Mouse (Mus musculus) embryonic facial prominence, embryonic 10.5 days (tissue): ENCODE measurements at regions not wholly inside any gene's neighbourhood (a gene's known extent, or its start where the extent isn't known, plus 50 kb on each side); places are given as distances from the start of the nearest gene placed in this dataset.
A peak's percentile ranks its signal among the peaks of the same experiment; 100 is the strongest.

ENCODE experiments used
- DNase-seq: peaks from one replicate; pipeline ENCODE4 v3.0.0-alpha.2; 2017; ENCODE audit warnings: low spot score
- H3K27ac ChIP-seq: fragments of 300-500 bp; sonication (generic); replicated peaks from 2 replicates; pipeline ENCODE4 v1.5.1; 2016; ENCODE audit warnings: mild to moderate bottlenecking
- H3K27me3 ChIP-seq: fragments of 300-500 bp; sonication (generic); replicated peaks from 2 replicates; pipeline ENCODE4 v1.6.1; 2016; ENCODE audit warnings: low read depth, mild to moderate bottlenecking; ENCODE audit not compliant: poor library complexity, severe bottlenecking
- H3K36me3 ChIP-seq: fragments of 300-500 bp; sonication (generic); replicated peaks from 2 replicates; pipeline ENCODE4 v1.6.1; 2016; ENCODE audit warnings: mild to moderate bottlenecking, moderate library complexity
- H3K4me1 ChIP-seq: fragments of 300-500 bp; sonication (generic); 2 replicates; pipeline ENCODE4 v1.6.1; 2016
- H3K4me3 ChIP-seq: fragments of 300-500 bp; sonication (generic); 2 replicates; pipeline ENCODE4 v1.5.1; 2016; ENCODE audit warnings: mild to moderate bottlenecking, moderate library complexity
- H3K9me3 ChIP-seq: fragments of 300-500 bp; sonication (generic); 2 replicates; pipeline ENCODE4 v1.6.1; 2016; ENCODE audit warnings: mild to moderate bottlenecking
- WGBS: fragments of 180-500 bp; shearing (Covaris S2); methylation state at CpG from one replicate; pipeline ENCODE4 v1.1.7; 2016; 5-methylcytosine and 5-hydroxymethylcytosine counted together

DNA sequence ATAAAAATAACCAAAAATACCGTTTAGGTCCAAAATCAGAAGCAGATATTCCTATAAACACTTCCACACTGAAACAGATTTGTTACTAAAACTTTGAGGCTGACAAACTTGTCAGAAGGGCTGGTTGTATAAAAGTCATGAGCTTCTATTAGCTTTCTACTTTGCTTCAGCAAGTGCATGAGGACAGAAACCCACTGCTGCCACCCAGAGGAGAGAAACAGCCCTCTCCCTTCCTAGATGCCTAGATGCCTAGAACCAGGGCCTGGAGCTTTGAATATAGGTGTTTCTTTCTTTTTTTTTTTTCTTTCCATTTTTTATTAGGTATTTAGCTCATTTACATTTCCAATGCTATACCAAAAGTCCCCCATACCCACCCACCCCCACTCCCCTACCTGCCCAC is 406.9 kb upstream of the Gpc5 start:
- no peak for DNase-seq
- Histone ChIP-seq H3K4me3 (no peak overlapping the region), H3K36me3 (no peaks in the 10 kb centered on the region), H3K4me1 (no peaks in the 10 kb centered on the region), H3K27me3 (no peaks in the 10 kb centered on the region), H3K9me3 (no peaks in the 10 kb centered on the region), H3K27ac (no peak overlapping the region)
- WGBS = 77% methylated on average over 1 of the region's 1 CpGs

DNA sequence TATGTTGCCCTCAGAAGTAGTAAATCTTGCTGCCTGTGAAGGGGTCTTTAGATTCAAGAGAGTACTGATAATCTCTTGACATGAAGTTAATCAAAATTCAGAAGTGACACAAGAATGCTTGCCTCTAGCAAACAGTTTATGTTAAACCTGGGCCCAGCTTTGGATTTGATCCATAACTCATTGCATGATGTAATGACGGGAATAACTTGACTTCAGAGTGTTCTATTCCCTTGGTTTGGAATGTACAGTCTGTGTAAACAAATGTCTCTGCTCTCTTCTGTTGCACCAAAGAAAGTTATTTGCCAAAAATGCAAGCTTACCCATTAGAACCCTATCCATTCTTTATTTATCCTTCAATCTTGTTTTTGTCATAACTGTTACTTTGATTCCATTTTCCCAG is 397.1 kb upstream of the Gpc5 start:
- DNase-seq = no peak
- WGBS = 84% methylated on average over 1 of the region's 1 CpGs
- H3K9me3 ChIP-seq = no peaks in the 10 kb centered on the region

DNA sequence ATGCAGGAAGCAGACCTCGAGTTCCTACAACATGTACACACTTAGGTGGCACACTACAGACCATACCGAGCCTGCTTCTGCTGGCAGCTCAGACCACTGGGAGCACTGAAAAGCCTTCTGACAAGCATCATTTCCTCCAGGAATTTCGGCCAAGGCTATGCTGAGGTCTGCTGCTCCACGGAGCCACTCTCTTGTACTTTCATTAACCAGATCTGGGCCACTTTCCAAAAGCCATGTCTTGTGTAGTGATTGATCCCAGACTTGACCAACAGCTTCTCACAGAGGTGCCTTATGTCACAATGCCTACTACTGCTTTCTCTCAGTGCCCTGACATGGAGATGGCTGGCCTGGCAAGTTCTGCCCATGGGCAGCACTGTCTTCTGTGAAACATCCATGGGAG is 394.5 kb upstream of the Gpc5 start:
- WGBS = 82% methylated on average over 4 of the region's 4 CpGs
- H3K27me3 ChIP-seq = no peaks in the 10 kb centered on the region
- no peak for DNase-seq
- no peaks in the 10 kb centered on the region for H3K36me3 ChIP-seq
- H3K27ac ChIP-seq = no peak overlapping the region
- H3K9me3 ChIP-seq = no peaks in the 10 kb centered on the region
- no peak overlapping the region for H3K4me3 ChIP-seq
- H3K4me1 ChIP-seq = no peaks in the 10 kb centered on the region

More for the DNA sequence above, 397.1 kb upstream of the Gpc5 start:
- Histone ChIP-seq H3K27ac (no peak overlapping the region), H3K36me3 (no peaks in the 10 kb centered on the region), H3K4me3 (no peak overlapping the region), H3K4me1 (no peaks in the 10 kb centered on the region), H3K27me3 (no peaks in the 10 kb centered on the region)

DNA sequence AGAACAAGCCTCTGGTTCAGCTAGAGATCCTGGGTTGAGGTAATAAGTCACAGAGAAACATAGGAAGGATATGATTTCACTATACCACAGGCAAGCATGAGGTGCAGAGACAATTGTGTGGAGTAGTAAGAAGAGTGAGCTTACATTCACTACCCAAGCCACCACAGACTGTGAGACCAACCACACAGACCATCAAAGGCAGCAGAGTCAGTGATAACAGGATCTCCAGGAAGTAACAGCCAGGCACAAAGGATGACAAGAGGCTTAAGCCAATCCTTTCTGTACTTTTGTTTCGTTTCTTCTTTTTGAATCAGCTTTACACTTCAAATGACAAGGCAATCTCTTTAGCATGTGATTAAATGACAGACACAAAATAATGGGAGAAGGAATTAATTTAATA is 368.9 kb upstream of the Gpc5 start:
- WGBS = 49% methylated on average over 1 of the region's 1 CpGs
- no peak for DNase-seq
- no peak overlapping the region for H3K4me3 ChIP-seq

DNA sequence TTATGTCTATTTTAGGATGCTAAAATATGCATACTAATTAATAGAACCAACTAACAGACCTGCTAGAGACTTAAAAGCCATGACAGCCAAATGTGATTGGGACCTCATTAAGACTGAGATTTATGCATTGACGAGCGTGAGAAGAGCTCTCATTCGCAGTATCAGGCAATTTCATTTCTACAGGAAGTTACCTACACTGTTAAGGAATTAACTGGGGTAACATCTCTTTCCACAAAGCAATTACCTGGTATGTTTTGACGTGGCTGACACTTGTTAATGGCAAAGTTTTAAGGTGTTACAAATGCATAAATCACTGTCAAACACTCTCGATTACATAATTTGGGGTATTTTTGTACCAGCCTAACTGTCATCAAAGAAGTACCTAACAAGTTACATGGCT is 324.7 kb upstream of the Gpc5 start:
- Histone ChIP-seq H3K36me3 (no peaks in the 10 kb centered on the region), H3K4me3 (no peak overlapping the region), H3K27me3 (no peaks in the 10 kb centered on the region), H3K27ac (no peak overlapping the region), H3K4me1 (no peaks in the 10 kb centered on the region), H3K9me3 (no peaks in the 10 kb centered on the region)
- WGBS = 87% methylated on average over 5 of the region's 5 CpGs
- DNase-seq = no peak

More for the DNA sequence above, 368.9 kb upstream of the Gpc5 start:
- no peaks in the 10 kb centered on the region for H3K4me1 ChIP-seq
- no peaks in the 10 kb centered on the region for H3K9me3 ChIP-seq
- no peaks in the 10 kb centered on the region for H3K27me3 ChIP-seq
- H3K27ac ChIP-seq = no peak overlapping the region
- H3K36me3 ChIP-seq = no peaks in the 10 kb centered on the region

DNA sequence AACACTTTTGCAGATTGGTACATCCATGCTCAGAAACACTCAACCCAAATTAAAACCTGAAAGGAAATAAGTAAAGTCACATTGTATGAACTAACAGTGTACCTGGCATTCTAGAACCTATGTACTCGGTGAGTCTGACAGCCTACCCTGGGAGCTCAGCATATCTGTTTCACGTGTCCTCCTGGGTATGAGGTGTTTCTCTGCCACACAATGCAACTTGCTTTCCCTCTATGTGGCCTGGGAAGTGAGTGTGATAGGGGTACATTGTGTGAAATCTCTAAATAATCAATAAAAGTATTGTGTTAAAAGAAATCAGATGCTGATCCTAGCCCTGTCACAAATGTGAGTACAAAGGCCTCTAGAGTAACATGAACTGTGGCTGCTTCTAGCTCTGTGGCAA is 315.3 kb upstream of the Gpc5 start:
- Histone ChIP-seq H3K4me3 (no peak overlapping the region), H3K9me3 (no peaks in the 10 kb centered on the region), H3K27me3 (no peaks in the 10 kb centered on the region), H3K27ac (no peak overlapping the region), H3K4me1 (no peaks in the 10 kb centered on the region), H3K36me3 (no peaks in the 10 kb centered on the region)
- no peak for DNase-seq
- WGBS = 73% methylated on average over 2 of the region's 2 CpGs

DNA sequence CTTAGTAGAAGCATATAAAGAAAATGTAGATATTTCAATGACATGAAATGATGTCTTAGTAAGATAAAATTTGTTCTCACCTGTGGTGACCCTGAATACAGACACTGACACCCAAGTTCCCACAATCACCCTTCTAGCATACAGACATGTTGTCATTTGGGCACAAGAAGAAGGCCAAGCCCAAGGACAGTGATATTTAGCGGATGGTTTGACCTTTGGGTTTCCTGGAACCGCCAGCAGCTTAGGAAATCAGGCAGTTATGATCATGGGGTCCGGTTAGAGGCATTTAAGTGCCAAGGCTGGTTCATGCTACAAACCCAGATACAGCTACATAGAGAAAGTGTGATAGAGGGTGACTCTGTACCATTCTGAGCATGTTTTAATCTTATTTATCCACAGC is 310.2 kb upstream of the Gpc5 start:
- no peaks in the 10 kb centered on the region for H3K36me3 ChIP-seq
- WGBS = 95% methylated on average over 3 of the region's 3 CpGs

DNA sequence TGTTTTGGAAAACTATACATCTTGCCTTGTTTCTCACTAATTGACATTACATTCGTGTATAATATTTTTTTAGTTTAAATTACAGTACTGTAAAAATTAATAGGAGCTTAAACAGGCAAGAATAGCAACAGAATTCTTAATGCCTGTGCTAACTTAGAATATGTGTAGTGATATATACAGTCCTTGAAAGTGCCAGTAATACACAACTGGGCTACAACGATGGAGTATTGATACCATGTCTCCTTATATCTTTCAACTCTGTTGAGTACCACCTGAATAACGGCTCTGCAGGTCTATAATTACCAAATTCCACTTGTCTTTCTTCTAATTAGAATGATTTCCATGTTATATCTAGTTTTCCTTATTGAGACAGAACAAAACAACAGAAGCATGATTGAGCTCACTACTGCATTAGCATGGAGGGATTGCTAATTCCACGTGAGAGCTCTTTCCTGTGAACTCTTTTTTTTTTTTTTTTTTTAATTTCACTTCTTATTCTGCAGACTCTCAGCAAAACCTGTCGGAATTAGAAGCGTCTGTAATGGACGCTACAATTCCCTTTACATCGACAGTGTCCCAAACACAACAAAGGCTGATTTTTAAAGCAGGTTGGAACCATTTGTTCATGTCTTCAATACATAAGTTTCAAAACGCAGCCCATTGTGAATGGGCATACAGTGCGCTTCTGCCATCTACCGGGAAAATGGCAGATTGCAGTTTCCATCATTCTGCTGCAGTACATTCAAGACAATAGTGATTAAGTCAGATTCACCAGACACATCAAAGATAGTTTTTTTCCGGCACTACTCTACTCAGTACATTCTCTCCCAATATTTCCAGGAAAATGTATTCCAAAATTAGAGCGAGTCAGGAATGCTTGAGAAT is 300.8 kb upstream of the Gpc5 start:
- Histone ChIP-seq H3K4me3 (no peak overlapping the region; the same call in 1 of the 2 replicates), H3K4me1 (no peaks in the 10 kb centered on the region), H3K36me3 (no peaks in the 10 kb centered on the region), H3K27me3 (0 out of 2 replicates have a peak, but pooled peaks cover 3% of the 10 kb centered on the region), H3K27ac (no peak overlapping the region), H3K9me3 (no peaks in the 10 kb centered on the region)
- whole genome bisulfite sequencing = 27% methylated on average over 13 of the region's 13 CpGs
- peak; percentile 77 for DNase-seq

More for the DNA sequence above, 310.2 kb upstream of the Gpc5 start:
- H3K4me1 ChIP-seq = no peaks in the 10 kb centered on the region
- no peak for DNase-seq
- no peak overlapping the region for H3K27ac ChIP-seq
- no peaks in the 10 kb centered on the region for H3K27me3 ChIP-seq
- H3K4me3 ChIP-seq = no peak overlapping the region
- H3K9me3 ChIP-seq = no peaks in the 10 kb centered on the region

DNA sequence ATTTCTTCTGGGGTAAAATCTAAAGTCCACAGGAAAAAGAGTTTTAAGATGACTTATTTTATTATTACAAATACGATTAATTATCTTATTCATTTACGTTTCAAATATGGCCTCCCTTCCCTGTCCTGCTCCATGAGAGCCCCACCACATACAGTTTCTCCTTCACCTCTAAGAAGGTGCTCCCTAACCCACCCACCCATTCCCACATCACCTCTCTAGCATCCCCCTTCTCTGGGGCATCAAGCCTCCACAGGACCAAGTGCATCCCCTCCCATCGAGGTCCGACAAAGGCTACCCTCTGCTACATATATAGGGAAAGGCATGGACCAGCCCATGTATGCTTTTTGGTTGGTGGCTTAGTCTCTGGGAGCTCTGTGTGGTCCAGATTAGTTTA is 300.2 kb upstream of the Gpc5 start:
- Histone ChIP-seq H3K27me3 (0 out of 2 replicates have a peak, but pooled peaks cover 3% of the 10 kb centered on the region), H3K9me3 (no peaks in the 10 kb centered on the region), H3K27ac (0 out of 2 replicates have a peak overlapping the region, but pooled peaks have one; percentile 19), H3K4me1 (no peaks in the 10 kb centered on the region), H3K4me3 (no peak overlapping the region), H3K36me3 (no peaks in the 10 kb centered on the region)
- 62% methylated on average over 4 of the region's 4 CpGs for WGBS
- DNase-seq = no peak

DNA sequence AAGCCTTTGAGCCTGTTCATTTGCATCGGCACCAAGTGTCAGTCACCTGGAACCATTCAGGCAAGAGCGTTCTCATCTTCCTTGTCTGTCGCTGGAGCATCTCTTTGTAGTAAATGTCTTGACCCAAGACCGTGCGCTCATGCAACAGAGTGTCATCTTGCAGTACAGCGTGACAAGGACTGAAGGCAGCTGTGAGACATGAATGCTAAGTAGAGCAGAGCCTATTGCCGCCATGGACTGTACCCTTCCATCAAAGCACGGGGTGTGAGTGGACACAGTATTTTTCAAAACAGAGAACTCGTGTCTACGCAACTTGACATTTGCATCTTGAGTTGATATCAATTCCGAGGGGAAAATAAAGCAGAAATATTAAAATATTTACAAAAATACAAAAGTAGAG is 287.4 kb upstream of the Gpc5 start:
- WGBS = 90% methylated on average over 11 of the region's 11 CpGs
- Histone ChIP-seq H3K4me1 (no peaks in the 10 kb centered on the region), H3K4me3 (no peak overlapping the region), H3K9me3 (no peaks in the 10 kb centered on the region), H3K27me3 (no peaks in the 10 kb centered on the region), H3K36me3 (no peaks in the 10 kb centered on the region), H3K27ac (no peak overlapping the region)
- DNase-seq = no peak

DNA sequence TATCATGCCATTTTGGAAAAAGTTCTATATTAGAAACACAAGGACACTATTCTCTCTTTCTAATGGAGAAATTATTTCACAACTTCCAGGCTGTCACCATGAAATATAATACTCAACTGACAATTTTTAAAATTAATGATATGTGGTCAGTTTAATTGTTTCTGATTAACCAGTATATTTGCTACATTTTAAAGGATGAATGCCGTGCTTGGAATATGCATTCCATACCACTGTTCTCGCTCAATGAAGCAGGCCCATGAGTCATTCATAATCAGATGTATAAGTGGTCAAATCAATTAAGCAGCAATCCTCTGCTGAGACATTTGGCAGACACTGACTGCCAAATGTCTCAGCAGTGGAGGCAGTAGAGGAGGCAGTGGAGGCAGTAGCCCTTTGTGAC is 283.4 kb upstream of the Gpc5 start:
- DNase-seq = no peak
- Histone ChIP-seq H3K9me3 (no peaks in the 10 kb centered on the region), H3K27me3 (no peaks in the 10 kb centered on the region), H3K36me3 (no peaks in the 10 kb centered on the region), H3K4me3 (no peak overlapping the region), H3K4me1 (no peaks in the 10 kb centered on the region), H3K27ac (no peak overlapping the region)
- WGBS = 94% methylated on average over 2 of the region's 2 CpGs

DNA sequence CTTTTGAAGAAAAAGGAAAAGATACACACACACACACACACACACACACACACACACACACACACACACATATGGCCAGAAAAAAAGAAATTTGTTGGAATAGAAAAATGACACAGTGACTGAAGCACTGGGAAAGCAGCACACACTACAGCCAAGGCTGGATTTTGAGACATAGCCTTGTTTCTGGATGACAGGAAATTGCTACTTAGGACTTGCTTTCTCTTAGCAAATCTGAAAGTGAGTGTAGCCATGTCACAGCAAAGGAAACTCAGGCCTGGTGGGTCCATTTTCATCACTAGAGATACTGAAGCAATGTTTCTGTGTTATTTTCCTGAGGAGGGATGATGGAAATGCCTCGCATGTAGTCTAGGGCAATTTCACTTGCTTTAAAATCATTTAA is 271.3 kb upstream of the Gpc5 start:
- no peak for DNase-seq
- Histone ChIP-seq H3K27me3 (no peaks in the 10 kb centered on the region), H3K4me3 (no peak overlapping the region), H3K4me1 (peaks cover 25% of the 10 kb centered on the region), H3K36me3 (no peaks in the 10 kb centered on the region), H3K9me3 (no peaks in the 10 kb centered on the region), H3K27ac (peak overlapping the region; percentile 79)
- WGBS = 17% methylated on average over 1 of the region's 1 CpGs

DNA sequence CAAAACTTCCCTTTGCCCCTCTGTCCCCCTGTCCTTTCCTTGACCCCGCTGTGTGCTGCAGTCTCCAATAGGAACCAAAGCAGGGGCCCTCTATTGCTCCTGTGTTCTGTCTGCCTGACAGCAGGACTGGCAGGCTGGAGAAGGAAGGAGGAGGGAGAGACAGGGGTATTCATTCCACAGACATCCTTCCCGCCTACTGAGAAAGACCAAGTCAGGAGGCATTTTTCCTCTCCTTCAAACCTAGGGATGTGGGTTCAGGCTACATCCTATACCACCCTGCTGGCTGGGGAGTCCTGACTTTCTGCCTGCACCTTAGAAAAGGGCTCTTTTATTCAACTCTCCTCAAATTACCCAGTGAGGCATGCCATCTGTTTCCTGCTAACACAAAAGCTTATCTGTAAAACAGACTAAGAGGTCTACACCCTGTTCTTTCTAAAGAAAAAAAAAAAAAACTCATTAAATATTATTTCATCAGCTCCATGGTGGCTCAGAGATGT is 270.9 kb upstream of the Gpc5 start:
- H3K4me1 ChIP-seq = peaks cover 27% of the 10 kb centered on the region
- peak overlapping the region; percentile 79 for H3K27ac ChIP-seq
- H3K27me3 ChIP-seq = no peaks in the 10 kb centered on the region
- H3K9me3 ChIP-seq = no peaks in the 10 kb centered on the region
- no peaks in the 10 kb centered on the region for H3K36me3 ChIP-seq
- 15% methylated on average over 2 of the region's 2 CpGs for WGBS
- DNase-seq = peak; percentile 73
- no peak overlapping the region for H3K4me3 ChIP-seq
